16 mouse cellular contexts compared by ENCODE assay signal in genomic region chr1:94183876-94184275, GRCm38 (mm10).
DNase-seq lines count a peak whose midpoint lies in the region; ATAC-seq lines count a peak whose summit lies in the region.
"Had no signal": no experiment of that assay in that cellular context is flagged by ENCODE, and none has a peak within 500 bp of the region (broad histone marks: within the 10 kb centered on the region; RNA-seq: fewer than 3 reads in every experiment).

No protein-coding gene starts in this region.

- DNase-seq in layer of hippocampus, adult 11-12 months (ENCODE audit: low spot score) = peak; percentile 7
- no peak for DNase-seq in layer of hippocampus, postnatal 10 days (ENCODE audit: low spot score in 2 of 2)
- peak; percentile 75 for DNase-seq in brain, adult 2 months (ENCODE audit: low read depth, low spot score)
- DNase-seq in brain, embryonic 18.5 days (ENCODE audit: low read depth, low spot score) = peak; percentile 24
- peak; percentile 3 for DNase-seq in left cerebral cortex, postnatal 14 days (ENCODE audit: low spot score in 2 of 2)
- DNase-seq in cerebellum, postnatal 25 days = no peak
- no peak for DNase-seq in cerebellum, postnatal 4 days (ENCODE audit: low spot score in 2 of 2)
- DNase-seq: cerebellum, adult 9-11 months; gastrocnemius, postnatal 10 days; heart, adult 18-20 months; kidney, postnatal 4 days; lung, adult 18-20 months; lung, postnatal 14 days; thymus, postnatal 4 days had no signal

- no peak for ATAC-seq in inflammation-experienced regulatory T-cells, adult 6 months
- ATAC-seq: midbrain, embryonic 13.5 days had no signal

- intact Hi-C loops in left cerebral cortex, postnatal 14 days (cut with DNase I) = no loop called here

Comparison
In these comparisons a context has a peak if more than half of its experiments do, and no peak if none do; other contexts are left out.
1. DNase-seq: peak in layer of hippocampus, adult 11-12 months (single experiment), brain, adult 2 months (single experiment), brain, embryonic 18.5 days (single experiment) and left cerebral cortex, postnatal 14 days (2 of 2); none in layer of hippocampus, postnatal 10 days (0 of 2), cerebellum, postnatal 25 days (0 of 2) and cerebellum, postnatal 4 days (0 of 2).